Mouse (Mus musculus) neural tube, embryonic 15.5 days (tissue): Measurements from ENCODE around the gene Serf1. TPM values are rescaled to one million over a fixed set of nuclear protein-coding genes. Genes with fewer than 3 reads are reported as not detected.
"Not testable (repeated sequence)": the region's sequence is repeated elsewhere in the genome, so short reads cannot be mapped to it uniquely, and the experiment has no call there.

Experiments used
- ATAC-seq: fragments of 200-750 bp; cut with Nextera tagmentation; 2 replicates; pipeline ENCODE4 v1.8.0; 2017; ENCODE audit warnings: mild to moderate bottlenecking, moderate TSS enrichment, moderate library complexity; ENCODE audit not compliant: low FRiP score
- H3K27ac ChIP-seq: fragments of 300-500 bp; sonication (generic); replicated peaks from 2 replicates; pipeline ENCODE4 v1.5.1; 2015; ENCODE audit warnings: mild to moderate bottlenecking, inconsistent platforms
- H3K27me3 ChIP-seq: fragments of 300-500 bp; sonication (generic); replicated peaks from 2 replicates; pipeline ENCODE4 v1.6.1; 2015; ENCODE audit warnings: inconsistent platforms
- H3K36me3 ChIP-seq: fragments of 300-500 bp; sonication (generic); 2 replicates; pipeline ENCODE4 v1.6.1; 2015; ENCODE audit warnings: inconsistent platforms
- H3K4me1 ChIP-seq: fragments of 300-500 bp; sonication (generic); 2 replicates; pipeline ENCODE4 v1.6.1; 2015; ENCODE audit warnings: inconsistent platforms
- H3K4me2 ChIP-seq: fragments of 300-500 bp; sonication (generic); 2 replicates; pipeline ENCODE4 v1.6.1; 2015; ENCODE audit warnings: inconsistent platforms, mild to moderate bottlenecking, moderate library complexity
- H3K4me3 ChIP-seq: fragments of 300-500 bp; sonication (generic); replicated peaks from 2 replicates; pipeline ENCODE4 v1.5.1; 2015; ENCODE audit warnings: mild to moderate bottlenecking, inconsistent platforms
- H3K9ac ChIP-seq: fragments of 300-500 bp; sonication (generic); replicated peaks from 2 replicates; pipeline ENCODE4 v1.6.1; 2015; ENCODE audit warnings: mild to moderate bottlenecking, inconsistent platforms
- H3K9me3 ChIP-seq: fragments of 300-500 bp; sonication (generic); replicated peaks from 2 replicates; pipeline ENCODE4 v1.6.1; 2016; ENCODE audit warnings: inconsistent platforms
- WGBS: fragments of 180-500 bp; shearing (Covaris S2); methylation state at CpG from one replicate; pipeline ENCODE4 v1.1.7; 2015; ENCODE audit warnings: mixed read lengths; 5-methylcytosine and 5-hydroxymethylcytosine counted together
- polyA plus RNA-seq: library from polyadenylated mRNA; unstranded; fragments of >200 nt; fragmentation: Nextera tagmentation; extraction: Ambion mirVana; gene quantifications from 2 replicates; pipeline ENCODE4 v1.2.1, GENCODE M21; 2015

The Serf1 gene
- polyA plus RNA-seq, 1 experiment from 2014 or later: 439 TPM

DNA sequence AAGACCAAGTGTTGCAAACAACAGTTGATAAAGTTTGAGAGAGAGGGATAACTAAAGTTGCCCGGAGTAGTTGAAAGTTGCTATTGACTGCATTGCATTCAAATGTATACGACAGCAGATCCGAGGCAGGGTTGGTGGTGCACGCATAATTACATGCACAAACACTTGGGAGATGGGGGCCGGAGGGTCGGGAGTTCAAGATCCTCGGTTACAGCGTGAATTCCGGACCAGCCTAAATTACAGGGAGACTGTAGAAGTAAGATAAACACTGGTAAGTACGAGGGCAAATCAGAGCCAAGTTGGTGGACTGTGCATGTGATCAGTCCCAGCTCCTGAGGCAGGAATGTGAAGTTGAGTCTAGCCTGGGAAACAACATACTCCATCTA lies 17.4 kb downstream of the Serf1 start:
- Histone ChIP-seq H3K27me3 (no peaks in the 10 kb centered on the region), H3K9me3 (no peaks in the 10 kb centered on the region), H3K27ac (no peak overlapping the region), H3K36me3 (peaks cover 29% of the 10 kb centered on the region), H3K9ac (peak overlapping the region; percentile 85), H3K4me3 (peak overlapping the region; percentile 100), H3K4me1 (peaks cover 19% of the 10 kb centered on the region), H3K4me2 (peak overlapping the region; percentile 97)
- WGBS: 2% methylated on average over 10 of the region's 10 CpGs
- peak; percentile 46 for ATAC-seq

DNA sequence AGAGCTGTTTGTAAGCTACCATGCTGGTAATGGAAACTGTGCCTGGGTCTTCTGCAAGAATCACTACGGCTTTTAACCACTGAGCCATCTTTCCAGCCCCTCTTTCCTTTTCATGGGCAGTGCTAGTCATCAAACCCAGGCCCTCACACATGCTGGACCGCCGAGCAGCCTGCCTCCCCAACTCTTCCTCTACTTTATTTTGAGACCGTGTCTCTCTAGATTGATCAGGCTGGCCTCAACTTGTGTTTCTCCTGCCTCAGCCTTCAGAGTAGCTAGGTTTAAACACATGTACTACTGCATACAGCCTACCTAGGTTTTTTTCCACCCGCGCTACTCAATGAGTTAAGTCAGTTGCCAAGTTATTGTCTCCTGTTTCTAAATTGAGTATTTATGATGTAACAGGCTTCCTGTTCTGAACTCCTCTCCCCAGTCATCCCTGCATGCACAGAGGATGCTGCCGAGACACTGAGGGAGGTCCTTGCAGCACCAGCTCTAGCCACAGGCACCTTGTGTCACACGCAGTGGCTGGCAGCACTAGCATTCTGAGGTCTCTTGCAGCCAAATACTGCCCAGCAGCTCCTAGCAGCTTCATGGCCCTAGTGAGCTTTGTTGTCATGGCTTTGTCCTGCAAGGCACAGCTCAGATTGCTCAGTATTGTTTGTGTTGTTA lies 34.0 kb downstream of the Serf1 start:
- Histone ChIP-seq H3K36me3 (peaks cover 23% of the 10 kb centered on the region), H3K4me2 (no peak overlapping the region), H3K27me3 (no peaks in the 10 kb centered on the region), H3K4me1 (no peaks in the 10 kb centered on the region), H3K9me3 (no peaks in the 10 kb centered on the region), H3K9ac (no peak overlapping the region), H3K27ac (no peak overlapping the region), H3K4me3 (no peak overlapping the region)
- no peak for ATAC-seq
- 92% methylated on average over 8 of the region's 8 CpGs for WGBS

DNA sequence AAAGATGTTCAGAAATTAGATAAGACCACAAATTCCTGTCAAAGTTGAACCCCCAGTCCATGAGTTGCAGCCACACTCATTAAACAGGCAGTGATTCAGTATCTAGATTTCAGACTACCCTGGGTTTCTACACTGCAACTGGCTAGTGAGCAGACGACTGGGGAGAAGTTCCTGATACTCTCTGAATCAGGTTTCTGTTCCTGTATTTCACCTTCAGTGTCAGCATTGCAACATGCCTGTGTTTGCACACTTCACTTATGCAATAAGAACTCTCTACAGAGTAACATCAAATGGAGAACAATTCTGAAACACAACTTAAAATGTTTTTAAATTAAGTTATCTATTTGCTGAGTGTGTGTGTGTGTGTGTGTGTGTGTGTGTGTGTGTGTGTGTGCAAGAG lies 44.8 kb downstream of the Serf1 start:
- Histone ChIP-seq H3K36me3 (no peaks in the 10 kb centered on the region), H3K9ac (no peak overlapping the region), H3K4me3 (no peak overlapping the region), H3K4me2 (no peak overlapping the region), H3K27me3 (no peaks in the 10 kb centered on the region), H3K27ac (no peak overlapping the region), H3K4me1 (no peaks in the 10 kb centered on the region), H3K9me3 (no peaks in the 10 kb centered on the region)
- ATAC-seq: no peak
- 78% methylated on average over 1 of the region's 1 CpGs for WGBS

DNA sequence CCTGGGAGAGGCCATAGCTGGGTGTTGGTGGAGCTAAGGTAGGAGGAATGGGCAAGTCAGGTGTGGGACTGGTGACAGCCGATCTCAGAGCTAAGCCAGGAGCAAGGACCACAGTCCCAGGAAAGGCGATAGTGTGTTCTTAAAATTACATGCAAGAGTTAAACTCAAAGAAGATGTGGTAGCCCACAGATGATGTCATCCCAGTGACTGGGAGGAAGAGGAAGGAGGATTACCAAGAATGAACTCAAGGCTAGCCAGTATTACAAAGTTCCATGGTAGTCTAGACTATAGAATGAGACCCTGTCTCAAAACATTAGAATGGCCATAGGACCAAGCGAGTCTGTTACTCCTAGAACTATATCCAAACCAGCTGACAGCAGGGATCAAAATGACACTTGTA lies 48.8 kb downstream of the Serf1 start:
- Histone ChIP-seq H3K36me3 (no peaks in the 10 kb centered on the region), H3K4me3 (no peak overlapping the region), H3K27me3 (no peaks in the 10 kb centered on the region), H3K9me3 (no peaks in the 10 kb centered on the region), H3K27ac (no peak overlapping the region), H3K4me2 (no peak overlapping the region), H3K4me1 (no peaks in the 10 kb centered on the region), H3K9ac (no peak overlapping the region)
- 95% methylated on average over 3 of the region's 3 CpGs for WGBS
- ATAC-seq: no peak

DNA sequence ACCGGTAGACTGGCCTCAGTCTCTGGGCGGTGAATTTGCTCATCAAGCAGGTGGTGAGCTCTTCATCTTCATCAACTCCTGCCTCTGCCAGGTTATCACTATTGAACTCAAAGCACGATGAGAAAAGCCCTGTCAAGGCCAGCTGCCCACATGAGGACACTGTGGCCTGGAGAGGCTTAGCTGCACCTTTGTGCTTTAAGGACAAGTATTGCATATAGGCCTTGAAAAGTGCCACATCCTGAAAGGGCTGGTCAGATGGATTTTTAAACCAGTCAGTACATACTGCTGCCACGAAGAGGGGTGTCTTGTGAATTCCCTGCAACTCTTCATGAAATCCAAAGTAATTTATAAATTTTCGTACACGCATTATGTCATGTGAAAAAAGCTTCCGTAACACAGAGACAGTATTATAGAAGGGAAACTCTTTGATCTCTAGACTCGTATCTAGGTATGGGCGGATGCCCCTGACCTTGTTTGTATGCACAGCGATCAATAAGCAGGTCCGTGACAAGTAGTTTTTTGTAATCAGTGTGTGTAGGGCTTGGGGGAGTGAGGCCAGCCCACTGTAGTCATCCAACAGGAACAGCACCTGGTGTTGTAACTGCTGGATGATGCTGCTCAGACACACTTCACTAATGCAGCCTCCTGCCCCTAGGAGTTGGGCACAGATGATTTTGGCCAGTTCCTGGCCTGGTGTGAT lies 53.5 kb downstream of the Serf1 start:
- H3K27ac ChIP-seq, H3K4me2 ChIP-seq, H3K9ac ChIP-seq, H3K9me3 ChIP-seq, H3K4me1 ChIP-seq, ATAC-seq, H3K4me3 ChIP-seq, H3K27me3 ChIP-seq, H3K36me3 ChIP-seq: not testable (repeated sequence)
- 90% methylated on average over 11 of the region's 11 CpGs for WGBS

DNA sequence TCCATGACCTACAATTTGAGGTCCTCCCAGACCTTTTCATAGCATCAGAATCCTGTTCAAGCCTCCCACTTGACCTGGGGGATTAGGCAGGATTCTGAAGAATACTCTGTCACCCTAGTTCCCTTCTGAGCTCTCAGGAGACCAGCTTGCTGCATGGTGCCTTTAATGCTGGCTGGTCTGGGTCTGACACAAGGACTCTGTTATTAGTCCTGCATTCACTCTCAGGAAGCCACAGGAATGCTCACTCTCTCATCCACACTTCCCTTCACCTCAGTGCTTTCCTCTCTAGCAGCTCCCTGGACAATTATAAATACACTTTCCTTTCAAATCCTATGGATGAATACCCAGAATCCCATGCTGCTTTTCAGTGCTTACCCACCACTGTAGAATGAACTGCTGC lies 54.7 kb downstream of the Serf1 start:
- H3K9ac ChIP-seq, H3K27ac ChIP-seq, H3K36me3 ChIP-seq, H3K27me3 ChIP-seq, ATAC-seq, H3K4me2 ChIP-seq, H3K9me3 ChIP-seq, H3K4me3 ChIP-seq, H3K4me1 ChIP-seq: not testable (repeated sequence)

Other genes with a start within 250 kb of the Serf1 start
- 78.6 and 86.7 TPM in 2 replicates for gene Cartpt, start 206.9 kb upstream of the Serf1 start, polyA plus RNA-seq
- gene Mccc2, start 92.4 kb upstream of the Serf1 start, polyA plus RNA-seq: 38.3 and 38.7 TPM in 2 replicates
- gene Bdp1, start 3.9 kb upstream of the Serf1 start, polyA plus RNA-seq: 25.4 and 25.5 TPM in 2 replicates
- 44.5 and 48.3 TPM in 2 replicates for gene Smn1, start 16.8 kb downstream of the Serf1 start, polyA plus RNA-seq
- gene Naip2, start 94.1 kb downstream of the Serf1 start, polyA plus RNA-seq: 0.17 and 0.47 TPM in 2 replicates
- 0.18 and 0.59 TPM in 2 replicates for gene Naip5, start 138.3 kb downstream of the Serf1 start, polyA plus RNA-seq
- gene Naip6, start 209.7 kb downstream of the Serf1 start, polyA plus RNA-seq: 0.04 and 0.51 TPM in 2 replicates